Mouse (Mus musculus): ENCODE results near the gene Ptpa. TPM values are rescaled to one million over a fixed set of nuclear protein-coding genes. Genes with fewer than 3 reads are reported as not detected.

Gene Ptpa
- polyA plus RNA-seq, 2 experiments: 74.5 to 142 TPM

- H3K9ac ChIP-seq (ENCODE audit: low read depth, low read length, severe bottlenecking): peak overlapping the region; percentile 59
- ATAC-seq (ENCODE audit: low FRiP score, low read depth) (no peak), DNase-seq (ENCODE audit: low spot score) (no peak)
- H3K27me3 ChIP-seq (ENCODE audit: control insufficient read depth, insufficient read depth, low read length): no peaks in the 10 kb centered on the region
- no peak for TF ChIP-seq POLR2A (IDR thresholded peaks at IDR 0.05; ENCODE audit: borderline replicate concordance, extremely low read depth, insufficient read depth, insufficient read length)
- peaks cover 25% of the 10 kb centered on the region for H3K36me3 ChIP-seq (ENCODE audit: control insufficient read depth, insufficient read depth, low read length)
- H3K9me3 ChIP-seq (ENCODE audit: control insufficient read depth, low read length): no peaks in the 10 kb centered on the region
- peak overlapping the region; percentile 91 for H3K4me2 ChIP-seq (replicated peaks; ENCODE audit: low read depth, low read length, severe bottlenecking)
- H3K27ac ChIP-seq (replicated peaks; ENCODE audit: low read depth, low read length): 0 out of 2 replicates have a peak overlapping the region, but pooled peaks have one; percentile 23
- WGBS: 61% methylated on average over 1 of the region's 1 CpGs
- H3K4me3 ChIP-seq (replicated peaks; ENCODE audit: low read length): peak overlapping the region; percentile 77
- peaks cover 7% of the 10 kb centered on the region for H3K4me1 ChIP-seq (ENCODE audit: control insufficient read depth, insufficient read depth, low read length)
These were observed 22.5 kb upstream of the Ptpa start for GRCm38 (mm10) chr2:30393370-30393656.

GRCm38 (mm10) chr2:30395757-30396156 lies 20.1 kb upstream of the Ptpa start:
- TF ChIP-seq POLR2A (IDR thresholded peaks at IDR 0.05; ENCODE audit: borderline replicate concordance, extremely low read depth, insufficient read depth, insufficient read length): no peak
- peaks cover 46% of the 10 kb centered on the region for H3K36me3 ChIP-seq (ENCODE audit: control insufficient read depth, insufficient read depth, low read length)
- no peak overlapping the region for H3K4me2 ChIP-seq (replicated peaks; ENCODE audit: low read depth, low read length, severe bottlenecking)
- ATAC-seq (ENCODE audit: low FRiP score, low read depth) (no peak), DNase-seq (ENCODE audit: low spot score) (no peak)
- H3K4me1 ChIP-seq (ENCODE audit: control insufficient read depth, insufficient read depth, low read length): peaks cover 7% of the 10 kb centered on the region
- no peaks in the 10 kb centered on the region for H3K9me3 ChIP-seq (ENCODE audit: control insufficient read depth, low read length)
- H3K4me3 ChIP-seq (replicated peaks; ENCODE audit: low read length): no peak overlapping the region
- WGBS: 91% methylated on average over 7 of the region's 7 CpGs
- H3K27me3 ChIP-seq (ENCODE audit: control insufficient read depth, insufficient read depth, low read length): no peaks in the 10 kb centered on the region
- no peak overlapping the region for H3K27ac ChIP-seq (replicated peaks; ENCODE audit: low read depth, low read length)
- H3K9ac ChIP-seq (ENCODE audit: low read depth, low read length, severe bottlenecking): no peak overlapping the region

- ATAC-seq (ENCODE audit: low FRiP score, low read depth) (no peak), DNase-seq (ENCODE audit: low spot score) (no peak)
- H3K4me2 ChIP-seq (replicated peaks; ENCODE audit: low read depth, low read length, severe bottlenecking): no peak overlapping the region
- no peaks in the 10 kb centered on the region for H3K9me3 ChIP-seq (ENCODE audit: control insufficient read depth, low read length)
- H3K9ac ChIP-seq (ENCODE audit: low read depth, low read length, severe bottlenecking): no peak overlapping the region
- peaks cover 49% of the 10 kb centered on the region for H3K36me3 ChIP-seq (ENCODE audit: control insufficient read depth, insufficient read depth, low read length)
- WGBS: 72% methylated on average over 7 of the region's 7 CpGs
- H3K27ac ChIP-seq (replicated peaks; ENCODE audit: low read depth, low read length): no peak overlapping the region
- no peak overlapping the region for H3K4me3 ChIP-seq (replicated peaks; ENCODE audit: low read length)
- peaks cover 7% of the 10 kb centered on the region for H3K4me1 ChIP-seq (ENCODE audit: control insufficient read depth, insufficient read depth, low read length)
- no peak for TF ChIP-seq POLR2A (IDR thresholded peaks at IDR 0.05; ENCODE audit: borderline replicate concordance, extremely low read depth, insufficient read depth, insufficient read length)
- H3K27me3 ChIP-seq (ENCODE audit: control insufficient read depth, insufficient read depth, low read length): no peaks in the 10 kb centered on the region
These were observed 19.6 kb upstream of the Ptpa start for GRCm38 (mm10) chr2:30396246-30396645.

- no peak for DNase-seq (ENCODE audit: low spot score)
- no peak overlapping the region for H3K27ac ChIP-seq (replicated peaks; ENCODE audit: low read depth, low read length)
- H3K4me3 ChIP-seq (replicated peaks; ENCODE audit: low read length): no peak overlapping the region
- no peak for ATAC-seq (ENCODE audit: low FRiP score, low read depth)
- no peaks in the 10 kb centered on the region for H3K9me3 ChIP-seq (ENCODE audit: control insufficient read depth, low read length)
- no peaks in the 10 kb centered on the region for H3K27me3 ChIP-seq (ENCODE audit: control insufficient read depth, insufficient read depth, low read length)
- H3K36me3 ChIP-seq (ENCODE audit: control insufficient read depth, insufficient read depth, low read length): peaks cover 61% of the 10 kb centered on the region
- 81% methylated on average over 10 of the region's 10 CpGs for WGBS
- H3K4me2 ChIP-seq (replicated peaks; ENCODE audit: low read depth, low read length, severe bottlenecking): no peak overlapping the region
- H3K9ac ChIP-seq (ENCODE audit: low read depth, low read length, severe bottlenecking): no peak overlapping the region
- TF ChIP-seq POLR2A (IDR thresholded peaks at IDR 0.05; ENCODE audit: borderline replicate concordance, extremely low read depth, insufficient read depth, insufficient read length): no peak
- H3K4me1 ChIP-seq (ENCODE audit: control insufficient read depth, insufficient read depth, low read length): peaks cover 6% of the 10 kb centered on the region
These were observed 17.8 kb upstream of the Ptpa start for GRCm38 (mm10) chr2:30397986-30398512.

- Histone ChIP-seq H3K9me3 (ENCODE audit: control insufficient read depth, low read length) (no peaks in the 10 kb centered on the region), H3K27ac (replicated peaks; ENCODE audit: low read depth, low read length) (no peak overlapping the region), H3K9ac (ENCODE audit: low read depth, low read length, severe bottlenecking) (0 out of 2 replicates have a peak overlapping the region, but pooled peaks have one; percentile 25), H3K4me1 (ENCODE audit: control insufficient read depth, insufficient read depth, low read length) (no peaks in the 10 kb centered on the region), H3K27me3 (ENCODE audit: control insufficient read depth, insufficient read depth, low read length) (no peaks in the 10 kb centered on the region), H3K4me3 (replicated peaks; ENCODE audit: low read length) (no peak overlapping the region), H3K4me2 (replicated peaks; ENCODE audit: low read depth, low read length, severe bottlenecking) (no peak overlapping the region), H3K36me3 (ENCODE audit: control insufficient read depth, insufficient read depth, low read length) (peaks cover 66% of the 10 kb centered on the region)
- DNase-seq (ENCODE audit: low spot score): no peak
- 65% methylated on average over 20 of the region's 20 CpGs for WGBS
- no peak for TF ChIP-seq POLR2A (IDR thresholded peaks at IDR 0.05; ENCODE audit: borderline replicate concordance, extremely low read depth, insufficient read depth, insufficient read length)
- ATAC-seq (ENCODE audit: low FRiP score, low read depth): no peak
These were observed 16.4 kb upstream of the Ptpa start for GRCm38 (mm10) chr2:30399191-30400171.

All from limb, embryonic 14.5 days (tissue).